Mouse (Mus musculus): ENCODE measurements around the gene Dlg2. TPM values are rescaled to one million over a fixed set of nuclear protein-coding genes. Genes with fewer than 3 reads are reported as not detected.
A peak's percentile ranks its signal among the peaks of the same experiment; 100 is the strongest.

Gene Dlg2
- polyA plus RNA-seq, 1 experiment from 2014 or later = 28.3 TPM

GRCm38 (mm10) chr7:92213751-92214150, 1737.3 kb downstream of the Dlg2 start:
- H3K4me1 ChIP-seq (ENCODE audit: control insufficient read depth, insufficient read depth, low read depth, low read length) = no peaks in the 10 kb centered on the region
- no peak overlapping the region for H3K4me2 ChIP-seq (ENCODE audit: low read length)
- H3K27ac ChIP-seq (ENCODE audit: low read depth, low read length) = no peak overlapping the region
- ATAC-seq = no peak
- no peaks in the 10 kb centered on the region for H3K9me3 ChIP-seq (ENCODE audit: control insufficient read depth, low read length)
- WGBS = 81% methylated on average over 5 of the region's 5 CpGs
- no peaks in the 10 kb centered on the region for H3K27me3 ChIP-seq (replicated peaks; ENCODE audit: control insufficient read depth, insufficient read depth, low read length)
- H3K36me3 ChIP-seq (ENCODE audit: control insufficient read depth, insufficient read depth, low read length) = no peaks in the 10 kb centered on the region
- H3K4me3 ChIP-seq (ENCODE audit: low read length) = no peak overlapping the region
- H3K9ac ChIP-seq (ENCODE audit: low read depth, low read length) = no peak overlapping the region

- H3K27ac ChIP-seq (ENCODE audit: low read depth, low read length) = no peak overlapping the region
- H3K4me3 ChIP-seq (ENCODE audit: low read length) = no peak overlapping the region
- H3K4me1 ChIP-seq (ENCODE audit: control insufficient read depth, insufficient read depth, low read depth, low read length) = no peaks in the 10 kb centered on the region
- H3K9me3 ChIP-seq (ENCODE audit: control insufficient read depth, low read length) = no peaks in the 10 kb centered on the region
- no peak overlapping the region for H3K4me2 ChIP-seq (ENCODE audit: low read length)
- H3K9ac ChIP-seq (ENCODE audit: low read depth, low read length) = no peak overlapping the region
- no peaks in the 10 kb centered on the region for H3K36me3 ChIP-seq (ENCODE audit: control insufficient read depth, insufficient read depth, low read length)
- H3K27me3 ChIP-seq (replicated peaks; ENCODE audit: control insufficient read depth, insufficient read depth, low read length) = no peaks in the 10 kb centered on the region
- no peak for ATAC-seq
Measured at GRCm38 (mm10) chr7:92218171-92218570, 1741.7 kb downstream of the Dlg2 start.

GRCm38 (mm10) chr7:92220619-92221018, 1744.1 kb downstream of the Dlg2 start:
- no peak for ATAC-seq
- H3K9me3 ChIP-seq (ENCODE audit: control insufficient read depth, low read length) = no peaks in the 10 kb centered on the region

GRCm38 (mm10) chr7:92234476-92235202, 1758.2 kb downstream of the Dlg2 start:
- Histone ChIP-seq H3K9me3 (ENCODE audit: control insufficient read depth, low read length) (no peaks in the 10 kb centered on the region), H3K4me1 (ENCODE audit: control insufficient read depth, insufficient read depth, low read depth, low read length) (no peaks in the 10 kb centered on the region; the same call in 1 of the 2 replicates), H3K27ac (ENCODE audit: low read depth, low read length) (peak overlapping the region; percentile 46), H3K36me3 (ENCODE audit: control insufficient read depth, insufficient read depth, low read length) (no peaks in the 10 kb centered on the region), H3K4me2 (ENCODE audit: low read length) (peak overlapping the region; percentile 57), H3K27me3 (replicated peaks; ENCODE audit: control insufficient read depth, insufficient read depth, low read length) (no peaks in the 10 kb centered on the region), H3K4me3 (ENCODE audit: low read length) (peak overlapping the region; percentile 52), H3K9ac (ENCODE audit: low read depth, low read length) (peak overlapping the region; percentile 60)
- ATAC-seq = peak; percentile 95
- 32% methylated on average over 11 of the region's 11 CpGs for WGBS

More at GRCm38 (mm10) chr7:92220619-92221018, 1744.1 kb downstream of the Dlg2 start:
- Histone ChIP-seq H3K9ac (ENCODE audit: low read depth, low read length) (no peak overlapping the region), H3K36me3 (ENCODE audit: control insufficient read depth, insufficient read depth, low read length) (no peaks in the 10 kb centered on the region), H3K27me3 (replicated peaks; ENCODE audit: control insufficient read depth, insufficient read depth, low read length) (no peaks in the 10 kb centered on the region), H3K4me2 (ENCODE audit: low read length) (no peak overlapping the region), H3K4me1 (ENCODE audit: control insufficient read depth, insufficient read depth, low read depth, low read length) (no peaks in the 10 kb centered on the region), H3K4me3 (ENCODE audit: low read length) (no peak overlapping the region), H3K27ac (ENCODE audit: low read depth, low read length) (no peak overlapping the region)

- ATAC-seq = peak; percentile 59
- Histone ChIP-seq H3K4me3 (ENCODE audit: low read length) (peak overlapping the region; percentile 52), H3K4me2 (ENCODE audit: low read length) (peak overlapping the region; percentile 57), H3K27ac (ENCODE audit: low read depth, low read length) (peak overlapping the region; percentile 46), H3K9ac (ENCODE audit: low read depth, low read length) (peak overlapping the region; percentile 60), H3K9me3 (ENCODE audit: control insufficient read depth, low read length) (no peaks in the 10 kb centered on the region), H3K27me3 (replicated peaks; ENCODE audit: control insufficient read depth, insufficient read depth, low read length) (no peaks in the 10 kb centered on the region), H3K36me3 (ENCODE audit: control insufficient read depth, insufficient read depth, low read length) (no peaks in the 10 kb centered on the region), H3K4me1 (ENCODE audit: control insufficient read depth, insufficient read depth, low read depth, low read length) (no peaks in the 10 kb centered on the region; the same call in 1 of the 2 replicates)
- WGBS = 6% methylated on average over 12 of the region's 12 CpGs
Measured at GRCm38 (mm10) chr7:92235541-92236031, 1759.1 kb downstream of the Dlg2 start.

GRCm38 (mm10) chr7:92240908-92241307, 1764.4 kb downstream of the Dlg2 start:
- WGBS = 91% methylated on average over 2 of the region's 2 CpGs
- no peak overlapping the region for H3K4me3 ChIP-seq (ENCODE audit: low read length)
- H3K4me1 ChIP-seq (ENCODE audit: control insufficient read depth, insufficient read depth, low read depth, low read length) = no peaks in the 10 kb centered on the region; the same call in 1 of the 2 replicates
- no peak overlapping the region for H3K9ac ChIP-seq (ENCODE audit: low read depth, low read length)
- no peaks in the 10 kb centered on the region for H3K9me3 ChIP-seq (ENCODE audit: control insufficient read depth, low read length)
- H3K36me3 ChIP-seq (ENCODE audit: control insufficient read depth, insufficient read depth, low read length) = no peaks in the 10 kb centered on the region
- H3K27ac ChIP-seq (ENCODE audit: low read depth, low read length) = no peak overlapping the region
- no peak overlapping the region for H3K4me2 ChIP-seq (ENCODE audit: low read length)
- H3K27me3 ChIP-seq (replicated peaks; ENCODE audit: control insufficient read depth, insufficient read depth, low read length) = no peaks in the 10 kb centered on the region
- ATAC-seq = no peak

- H3K4me2 ChIP-seq (ENCODE audit: low read length) = no peak overlapping the region
- no peak overlapping the region for H3K4me3 ChIP-seq (ENCODE audit: low read length)
- H3K27ac ChIP-seq (ENCODE audit: low read depth, low read length) = no peak overlapping the region
- no peaks in the 10 kb centered on the region for H3K27me3 ChIP-seq (replicated peaks; ENCODE audit: control insufficient read depth, insufficient read depth, low read length)
- WGBS = 96% methylated on average over 3 of the region's 3 CpGs
- H3K36me3 ChIP-seq (ENCODE audit: control insufficient read depth, insufficient read depth, low read length) = no peaks in the 10 kb centered on the region
- no peaks in the 10 kb centered on the region for H3K4me1 ChIP-seq (ENCODE audit: control insufficient read depth, insufficient read depth, low read depth, low read length)
- no peak for ATAC-seq
- no peaks in the 10 kb centered on the region for H3K9me3 ChIP-seq (ENCODE audit: control insufficient read depth, low read length)
- no peak overlapping the region for H3K9ac ChIP-seq (ENCODE audit: low read depth, low read length)
Measured at GRCm38 (mm10) chr7:92247594-92247993, 1771.1 kb downstream of the Dlg2 start.

GRCm38 (mm10) chr7:92248619-92249018, 1772.1 kb downstream of the Dlg2 start:
- Histone ChIP-seq H3K4me2 (ENCODE audit: low read length) (no peak overlapping the region), H3K36me3 (ENCODE audit: control insufficient read depth, insufficient read depth, low read length) (no peaks in the 10 kb centered on the region), H3K4me3 (ENCODE audit: low read length) (no peak overlapping the region), H3K4me1 (ENCODE audit: control insufficient read depth, insufficient read depth, low read depth, low read length) (no peaks in the 10 kb centered on the region), H3K27me3 (replicated peaks; ENCODE audit: control insufficient read depth, insufficient read depth, low read length) (no peaks in the 10 kb centered on the region), H3K9me3 (ENCODE audit: control insufficient read depth, low read length) (no peaks in the 10 kb centered on the region), H3K27ac (ENCODE audit: low read depth, low read length) (no peak overlapping the region), H3K9ac (ENCODE audit: low read depth, low read length) (no peak overlapping the region)
- no peak for ATAC-seq
- WGBS = 74% methylated on average over 5 of the region's 5 CpGs

GRCm38 (mm10) chr7:92258148-92258547, 1781.7 kb downstream of the Dlg2 start:
- WGBS = 89% methylated on average over 4 of the region's 4 CpGs
- H3K4me2 ChIP-seq (ENCODE audit: low read length) = no peak overlapping the region

More at GRCm38 (mm10) chr7:92258148-92258547, 1781.7 kb downstream of the Dlg2 start:
- no peak overlapping the region for H3K27ac ChIP-seq (ENCODE audit: low read depth, low read length)
- H3K4me1 ChIP-seq (ENCODE audit: control insufficient read depth, insufficient read depth, low read depth, low read length) = no peaks in the 10 kb centered on the region
- H3K36me3 ChIP-seq (ENCODE audit: control insufficient read depth, insufficient read depth, low read length) = no peaks in the 10 kb centered on the region
- no peak for ATAC-seq
- no peak overlapping the region for H3K9ac ChIP-seq (ENCODE audit: low read depth, low read length)
- no peaks in the 10 kb centered on the region for H3K27me3 ChIP-seq (replicated peaks; ENCODE audit: control insufficient read depth, insufficient read depth, low read length)
- H3K4me3 ChIP-seq (ENCODE audit: low read length) = no peak overlapping the region
- H3K9me3 ChIP-seq (ENCODE audit: control insufficient read depth, low read length) = no peaks in the 10 kb centered on the region
